Mouse (Mus musculus): ENCODE data around the gene Apon.
"Not testable (repeated sequence)": the region's sequence is repeated elsewhere in the genome, so short reads cannot be mapped to it uniquely, and the experiment has no call there.

Apon gene

GRCm38 (mm10) chr10:128253677-128254255 lies at the start of gene Apon:
Apon (plus strand) TSS chr10:128254096.
- no peak for DNase-seq (ENCODE audit: low read depth in 1 of 2, low spot score in 2 of 2)

- DNase-seq (ENCODE audit: low read depth in 1 of 2, low spot score in 2 of 2), result no peak
Observed at GRCm38 (mm10) chr10:128204941-128205340, 49.0 kb upstream of the Apon start.

- no peak for DNase-seq (ENCODE audit: low read depth in 1 of 2, low spot score in 2 of 2)
Observed at GRCm38 (mm10) chr10:128208326-128208725, 45.6 kb upstream of the Apon start.

GRCm38 (mm10) chr10:128209311-128210009 lies 44.4 kb upstream of the Apon start:
- DNase-seq (ENCODE audit: low read depth in 1 of 2, low spot score in 2 of 2), result no peak

GRCm38 (mm10) chr10:128210131-128210530 lies 43.8 kb upstream of the Apon start:
- DNase-seq (ENCODE audit: low read depth in 1 of 2, low spot score in 2 of 2), result no peak

- DNase-seq (ENCODE audit: low read depth in 1 of 2, low spot score in 2 of 2), result no peak
Observed at GRCm38 (mm10) chr10:128210954-128211353, 42.9 kb upstream of the Apon start.

GRCm38 (mm10) chr10:128211390-128212108 lies 42.3 kb upstream of the Apon start, which contains the start of gene Spryd4:
Spryd4 (minus strand) TSS chr10:128211807.
- DNase-seq (ENCODE audit: low read depth in 1 of 2, low spot score in 2 of 2), result peak; percentile 59 to 74

GRCm38 (mm10) chr10:128212148-128212547 lies 41.7 kb upstream of the Apon start:
- DNase-seq (ENCODE audit: low read depth in 1 of 2, low spot score in 2 of 2), result no peak

- peak; percentile 20 to 35 for DNase-seq (ENCODE audit: low read depth in 1 of 2, low spot score in 2 of 2)
Observed at GRCm38 (mm10) chr10:128212871-128213323, 41.0 kb upstream of the Apon start.

GRCm38 (mm10) chr10:128214112-128214511 lies 39.8 kb upstream of the Apon start:
- DNase-seq (ENCODE audit: low read depth in 1 of 2, low spot score in 2 of 2), result not testable (repeated sequence)

- DNase-seq (ENCODE audit: low read depth in 1 of 2, low spot score in 2 of 2), result no peak
Observed at GRCm38 (mm10) chr10:128214981-128215380, 38.9 kb upstream of the Apon start.

GRCm38 (mm10) chr10:128218387-128219117 lies 35.3 kb upstream of the Apon start:
- no peak for DNase-seq (ENCODE audit: low read depth in 1 of 2, low spot score in 2 of 2)

GRCm38 (mm10) chr10:128221533-128222286 lies 32.2 kb upstream of the Apon start:
- DNase-seq (ENCODE audit: low read depth in 1 of 2, low spot score in 2 of 2), result no peak

GRCm38 (mm10) chr10:128225064-128225463 lies 28.8 kb upstream of the Apon start:
- DNase-seq (ENCODE audit: low read depth in 1 of 2, low spot score in 2 of 2), result no peak

- DNase-seq (ENCODE audit: low read depth in 1 of 2, low spot score in 2 of 2), result no peak
Observed at GRCm38 (mm10) chr10:128225538-128225937, 28.4 kb upstream of the Apon start, which contains the start of gene Mip. Mip (plus strand) TSS chr10:128225838.

GRCm38 (mm10) chr10:128227592-128227991 lies 26.3 kb upstream of the Apon start:
- DNase-seq (ENCODE audit: low read depth in 1 of 2, low spot score in 2 of 2), result no peak

- DNase-seq (ENCODE audit: low read depth in 1 of 2, low spot score in 2 of 2), result no peak
Observed at GRCm38 (mm10) chr10:128228009-128228408, 25.9 kb upstream of the Apon start.

GRCm38 (mm10) chr10:128230582-128230981 lies 23.3 kb upstream of the Apon start:
- no peak for DNase-seq (ENCODE audit: low read depth in 1 of 2, low spot score in 2 of 2)

- DNase-seq (ENCODE audit: low read depth in 1 of 2, low spot score in 2 of 2), result no peak
Observed at GRCm38 (mm10) chr10:128231146-128231545, 22.8 kb upstream of the Apon start.

- DNase-seq (ENCODE audit: low read depth in 1 of 2, low spot score in 2 of 2), result peak; percentile 51 to 84
Observed at GRCm38 (mm10) chr10:128231697-128232419, 22.0 kb upstream of the Apon start, which contains the start of gene Timeless. Timeless (plus strand) TSS chr10:128232065.

All from monocyte, adult 2 months (primary cell).